ENCODE assay signal across 12 mouse cellular contexts in the genomic region with DNA sequence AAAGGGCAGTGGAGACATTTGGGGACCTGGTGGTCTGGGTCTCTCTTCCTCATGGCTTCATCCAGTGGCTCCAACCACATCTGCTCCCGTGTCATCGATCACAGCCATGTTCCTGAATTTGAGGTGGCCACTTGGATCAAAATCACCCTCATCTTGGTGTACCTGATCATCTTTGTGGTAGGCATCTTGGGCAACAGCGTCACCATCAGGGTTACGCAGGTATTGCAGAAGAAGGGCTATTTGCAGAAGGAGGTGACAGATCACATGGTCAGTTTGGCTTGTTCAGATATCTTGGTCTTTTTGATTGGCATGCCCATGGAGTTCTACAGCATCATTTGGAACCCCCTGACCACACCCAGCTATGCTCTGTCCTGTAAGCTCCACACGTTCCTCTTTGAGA. TPM values are rescaled to one million over a fixed set of nuclear protein-coding genes. Genes with fewer than 3 reads are reported as not detected.
A peak's percentile ranks its signal among the peaks of the same experiment; 100 is the strongest.
DNase-seq lines count a peak whose midpoint lies in the region; ATAC-seq and TF ChIP-seq lines count a peak whose summit lies in the region.
"Had no signal": no experiment of that assay in that cellular context is flagged by ENCODE, and none has a peak within 500 bp of the region (broad histone marks: within the 10 kb centered on the region; RNA-seq: fewer than 3 reads in every experiment).

No protein-coding gene starts in this region.

- no peak for TF ChIP-seq CTCF in layer of hippocampus, adult 2 months (conservative IDR thresholded peaks at IDR 0.05)

- no peak overlapping the region for H3K27ac ChIP-seq in embryonic facial prominence, embryonic 11.5 days (replicated peaks; ENCODE audit: low read depth, low read length)
- no peak overlapping the region for H3K27ac ChIP-seq in embryonic facial prominence, embryonic 10.5 days (replicated peaks)
- H3K27ac ChIP-seq in layer of hippocampus, adult 2 months = no peak overlapping the region
- H3K27ac ChIP-seq: hindbrain, embryonic 10.5 days had no signal

- H3K9me3 ChIP-seq in embryonic facial prominence, embryonic 11.5 days (replicated peaks; ENCODE audit: control insufficient read depth, low read length) = no peaks in the 10 kb centered on the region
- no peaks in the 10 kb centered on the region for H3K9me3 ChIP-seq in embryonic facial prominence, embryonic 10.5 days
- H3K9me3 ChIP-seq: hindbrain, embryonic 10.5 days had no signal

- H3K36me3 ChIP-seq in embryonic facial prominence, embryonic 11.5 days (replicated peaks; ENCODE audit: control insufficient read depth, insufficient read depth, low read depth, low read length) = no peaks in the 10 kb centered on the region
- H3K36me3 ChIP-seq in embryonic facial prominence, embryonic 10.5 days (replicated peaks) = no peaks in the 10 kb centered on the region
- H3K36me3 ChIP-seq: hindbrain, embryonic 10.5 days had no signal

- no peak overlapping the region for H3K4me2 ChIP-seq in embryonic facial prominence, embryonic 11.5 days (ENCODE audit: low read depth, low read length)

- DNase-seq in embryonic facial prominence, embryonic 11.5 days (ENCODE audit: low spot score) = no peak
- no peak for DNase-seq in embryonic facial prominence, embryonic 10.5 days (ENCODE audit: low spot score)
- DNase-seq in 416B (ENCODE audit: low read depth) (peak; percentile 70), adipocyte (ENCODE audit: low spot score) (no peak)
- DNase-seq in large intestine, adult 2 months (ENCODE audit: low read depth, low spot score) = peak; percentile 50
- DNase-seq in lung, postnatal 4 days = peak; percentile 32 to 50
- no peak for DNase-seq in layer of hippocampus, adult 2 months (ENCODE audit: low spot score in 2 of 2)
- DNase-seq in cerebellum, postnatal 10 days = no peak
- DNase-seq: right cerebral cortex, adult 18-20 months; thymus, postnatal 36 days had no signal

- no peak overlapping the region for H3K4me3 ChIP-seq in embryonic facial prominence, embryonic 11.5 days (ENCODE audit: low read depth, low read length)
- no peak overlapping the region for H3K4me3 ChIP-seq in embryonic facial prominence, embryonic 10.5 days
- H3K4me3 ChIP-seq in layer of hippocampus, adult 2 months = no peak overlapping the region
- H3K4me3 ChIP-seq: hindbrain, embryonic 10.5 days had no signal

- no peaks in the 10 kb centered on the region for H3K4me1 ChIP-seq in embryonic facial prominence, embryonic 11.5 days (ENCODE audit: control insufficient read depth, insufficient read depth, low read length)
- peaks cover 4% of the 10 kb centered on the region for H3K4me1 ChIP-seq in embryonic facial prominence, embryonic 10.5 days
- H3K4me1 ChIP-seq: hindbrain, embryonic 10.5 days had no signal

- 0 out of 2 replicates have a peak, but pooled peaks have one; percentile 14 for ATAC-seq in embryonic facial prominence, embryonic 11.5 days (replicated peaks; ENCODE audit: insufficient number of reproducible peaks, low FRiP score, low TSS enrichment, low read depth)

- H3K9ac ChIP-seq in embryonic facial prominence, embryonic 11.5 days (replicated peaks; ENCODE audit: low read length) = no peak overlapping the region

- no peaks in the 10 kb centered on the region for H3K27me3 ChIP-seq in embryonic facial prominence, embryonic 11.5 days (ENCODE audit: control insufficient read depth, insufficient read depth, low read length)
- H3K27me3 ChIP-seq in embryonic facial prominence, embryonic 10.5 days (replicated peaks; ENCODE audit: low read depth, poor library complexity, severe bottlenecking) = no peaks in the 10 kb centered on the region

- 92% methylated on average over 5 of the region's 5 CpGs for WGBS in embryonic facial prominence, embryonic 11.5 days
- WGBS in embryonic facial prominence, embryonic 10.5 days = 86% methylated on average over 5 of the region's 5 CpGs
- WGBS in large intestine, adult 2 months = 38% methylated on average over 5 of the region's 5 CpGs

RNA-seq across cellular contexts. Expression of gene Gpr39, which starts 0.5 kb away (rescaled TPM):
- polyA plus RNA-seq in embryonic facial prominence, embryonic 11.5 days (2014; fragmentation: Nextera tagmentation; extraction: Ambion mirVana) = not detected in 2 replicates
- 0.06 TPM in 1 of 2 replicates, not detected in the other for polyA plus RNA-seq in embryonic facial prominence, embryonic 10.5 days (2016; fragmentation: Nextera tagmentation; extraction: Ambion mirVana)
- 9.2 and 32.7 TPM in 2 replicates for polyA plus RNA-seq in large intestine, adult 2 months (2012; rRNA removed)
- under 1 TPM in 1 of 2 experiments, not detected in 1; 0.22 TPM for total RNA-seq in layer of hippocampus, adult 2 months (2021)
- total RNA-seq: left cerebral cortex, postnatal 36 days had no signal

Comparison
In these comparisons a context has a peak if more than half of its experiments do, and no peak if none do; other contexts are left out.
1. DNase-seq: peak in 416B (single experiment), large intestine, adult 2 months (single experiment) and lung, postnatal 4 days (2 of 2); none in embryonic facial prominence, embryonic 11.5 days (single experiment), embryonic facial prominence, embryonic 10.5 days (single experiment), layer of hippocampus, adult 2 months (0 of 2), adipocyte (single experiment) and cerebellum, postnatal 10 days (0 of 2).